Mouse (Mus musculus): ENCODE measurements around the gene Chrna3. TPM values are rescaled to one million over a fixed set of nuclear protein-coding genes. Genes with fewer than 3 reads are reported as not detected.

Gene Chrna3
- 0.09 TPM in 2 replicates for polyA plus RNA-seq (2012; rRNA removed)

DNA sequence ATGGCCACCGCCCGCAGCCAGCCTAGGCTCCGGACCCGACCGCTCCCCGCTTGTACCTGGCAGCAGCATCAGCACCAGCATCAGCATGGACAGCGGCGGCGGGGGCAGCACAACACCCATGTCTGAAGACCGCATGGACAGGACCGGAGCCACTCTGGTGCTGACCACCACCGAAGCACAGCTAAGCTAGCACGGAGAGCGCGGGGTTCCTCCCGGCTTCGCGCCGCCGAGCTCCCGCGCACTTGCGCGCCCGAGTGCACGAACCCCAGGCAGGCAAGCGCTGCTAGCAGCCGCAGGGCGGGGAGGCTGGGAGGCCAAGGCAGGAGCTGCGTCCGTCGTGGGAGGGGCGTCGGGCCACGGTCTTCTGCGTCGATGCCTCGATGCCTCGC is at the start of gene Chrna3:
TSS of gene Chrna3 (minus strand) at position 288 of the 389 bp plus-strand sequence.
- H3K27ac ChIP-seq (ENCODE audit: control insufficient read depth, insufficient read depth, low read length), result no peak within 1 kb of the TSS
- no peak for DNase-seq

DNA sequence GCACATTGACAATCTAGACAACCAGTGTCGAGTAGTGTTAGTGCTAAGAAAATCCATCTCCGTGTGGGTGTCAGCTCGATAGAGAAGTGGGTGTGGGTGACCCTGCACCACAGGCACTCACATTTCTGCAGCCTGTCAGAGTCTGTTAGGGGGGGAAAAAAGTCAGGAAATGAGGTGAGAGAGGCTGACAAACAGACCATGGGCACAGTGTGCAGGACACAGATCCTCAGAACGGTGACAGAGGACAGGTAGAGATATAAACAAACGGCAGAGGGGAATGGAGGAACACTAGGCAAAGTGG is 41.6 kb upstream of the Chrna3 start:
- Histone ChIP-seq H3K27me3 (ENCODE audit: control insufficient read depth, insufficient read depth, low read length) (no peaks in the 10 kb centered on the region), H3K4me3 (ENCODE audit: control insufficient read depth, insufficient read depth, low read length) (no peak overlapping the region), H3K4me1 (replicated peaks; ENCODE audit: control insufficient read depth, insufficient read depth, low read length) (no peaks in the 10 kb centered on the region), H3K36me3 (ENCODE audit: control insufficient read depth, insufficient read depth, low read length) (no peaks in the 10 kb centered on the region), H3K27ac (ENCODE audit: control insufficient read depth, insufficient read depth, low read length) (no peak overlapping the region)
- TF ChIP-seq POLR2A (IDR thresholded peaks at IDR 0.05; ENCODE audit: control insufficient read depth, extremely low read depth, insufficient read depth, low read length, poor library complexity), result no peak
- no peak for TF ChIP-seq CTCF (IDR thresholded peaks at IDR 0.05; ENCODE audit: borderline replicate concordance, control insufficient read depth, extremely low read depth, insufficient read depth, low read length, poor library complexity)
- 13% methylated on average over 5 of the region's 5 CpGs for WGBS
- DNase-seq, result no peak

More for the DNA sequence above, at the start of gene Chrna3:
- Histone ChIP-seq H3K4me1 (replicated peaks; ENCODE audit: control insufficient read depth, insufficient read depth, low read length) (no peaks in the 10 kb centered on the region), H3K4me3 (ENCODE audit: control insufficient read depth, insufficient read depth, low read length) (no peak within 1 kb of the TSS), H3K27me3 (ENCODE audit: control insufficient read depth, insufficient read depth, low read length) (peaks cover 6% of the 10 kb centered on the region), H3K36me3 (ENCODE audit: control insufficient read depth, insufficient read depth, low read length) (no peaks in the 10 kb centered on the region)
- WGBS, result 5% methylated on average over 39 of the region's 39 CpGs
- TF ChIP-seq CTCF (IDR thresholded peaks at IDR 0.05; ENCODE audit: borderline replicate concordance, control insufficient read depth, extremely low read depth, insufficient read depth, low read length, poor library complexity) (no peak), POLR2A (IDR thresholded peaks at IDR 0.05; ENCODE audit: control insufficient read depth, extremely low read depth, insufficient read depth, low read length, poor library complexity) (no peak)

GRCm38 (mm10) chr9:55067260-55067964 is 41.0 kb upstream of the Chrna3 start:
- TF ChIP-seq POLR2A (IDR thresholded peaks at IDR 0.05; ENCODE audit: control insufficient read depth, extremely low read depth, insufficient read depth, low read length, poor library complexity) (no peak), CTCF (IDR thresholded peaks at IDR 0.05; ENCODE audit: borderline replicate concordance, control insufficient read depth, extremely low read depth, insufficient read depth, low read length, poor library complexity) (no peak)
- H3K36me3 ChIP-seq (ENCODE audit: control insufficient read depth, insufficient read depth, low read length), result no peaks in the 10 kb centered on the region
- DNase-seq, result no peak
- no peak overlapping the region for H3K4me3 ChIP-seq (ENCODE audit: control insufficient read depth, insufficient read depth, low read length)
- whole genome bisulfite sequencing, result 85% methylated on average over 8 of the region's 8 CpGs
- H3K27me3 ChIP-seq (ENCODE audit: control insufficient read depth, insufficient read depth, low read length), result no peaks in the 10 kb centered on the region
- H3K27ac ChIP-seq (ENCODE audit: control insufficient read depth, insufficient read depth, low read length), result no peak overlapping the region
- no peaks in the 10 kb centered on the region for H3K4me1 ChIP-seq (replicated peaks; ENCODE audit: control insufficient read depth, insufficient read depth, low read length)

GRCm38 (mm10) chr9:55065241-55065640 is 38.9 kb upstream of the Chrna3 start:
- H3K27me3 ChIP-seq (ENCODE audit: control insufficient read depth, insufficient read depth, low read length), result no peaks in the 10 kb centered on the region
- 91% methylated on average over 9 of the region's 9 CpGs for WGBS
- no peak overlapping the region for H3K4me3 ChIP-seq (ENCODE audit: control insufficient read depth, insufficient read depth, low read length)
- no peak for DNase-seq
- H3K4me1 ChIP-seq (replicated peaks; ENCODE audit: control insufficient read depth, insufficient read depth, low read length), result no peaks in the 10 kb centered on the region
- H3K36me3 ChIP-seq (ENCODE audit: control insufficient read depth, insufficient read depth, low read length), result no peaks in the 10 kb centered on the region
- no peak for TF ChIP-seq CTCF (IDR thresholded peaks at IDR 0.05; ENCODE audit: borderline replicate concordance, control insufficient read depth, extremely low read depth, insufficient read depth, low read length, poor library complexity)
- TF ChIP-seq POLR2A (IDR thresholded peaks at IDR 0.05; ENCODE audit: control insufficient read depth, extremely low read depth, insufficient read depth, low read length, poor library complexity), result no peak
- H3K27ac ChIP-seq (ENCODE audit: control insufficient read depth, insufficient read depth, low read length), result no peak overlapping the region

GRCm38 (mm10) chr9:55058067-55058466 is 31.7 kb upstream of the Chrna3 start:
- no peak overlapping the region for H3K27ac ChIP-seq (ENCODE audit: control insufficient read depth, insufficient read depth, low read length)
- H3K27me3 ChIP-seq (ENCODE audit: control insufficient read depth, insufficient read depth, low read length), result no peaks in the 10 kb centered on the region
- TF ChIP-seq CTCF (IDR thresholded peaks at IDR 0.05; ENCODE audit: borderline replicate concordance, control insufficient read depth, extremely low read depth, insufficient read depth, low read length, poor library complexity) (no peak), POLR2A (IDR thresholded peaks at IDR 0.05; ENCODE audit: control insufficient read depth, extremely low read depth, insufficient read depth, low read length, poor library complexity) (no peak)
- over 99% methylated on average over 4 of the region's 4 CpGs for WGBS
- no peak overlapping the region for H3K4me3 ChIP-seq (ENCODE audit: control insufficient read depth, insufficient read depth, low read length)
- no peak for DNase-seq
- H3K36me3 ChIP-seq (ENCODE audit: control insufficient read depth, insufficient read depth, low read length), result no peaks in the 10 kb centered on the region
- H3K4me1 ChIP-seq (replicated peaks; ENCODE audit: control insufficient read depth, insufficient read depth, low read length), result no peaks in the 10 kb centered on the region

- TF ChIP-seq POLR2A (IDR thresholded peaks at IDR 0.05; ENCODE audit: control insufficient read depth, extremely low read depth, insufficient read depth, low read length, poor library complexity) (no peak), CTCF (IDR thresholded peaks at IDR 0.05; ENCODE audit: borderline replicate concordance, control insufficient read depth, extremely low read depth, insufficient read depth, low read length, poor library complexity) (no peak)
- 96% methylated on average over 2 of the region's 2 CpGs for WGBS
- H3K4me3 ChIP-seq (ENCODE audit: control insufficient read depth, insufficient read depth, low read length), result no peak overlapping the region
- no peak overlapping the region for H3K27ac ChIP-seq (ENCODE audit: control insufficient read depth, insufficient read depth, low read length)
- no peaks in the 10 kb centered on the region for H3K27me3 ChIP-seq (ENCODE audit: control insufficient read depth, insufficient read depth, low read length)
- H3K4me1 ChIP-seq (replicated peaks; ENCODE audit: control insufficient read depth, insufficient read depth, low read length), result no peaks in the 10 kb centered on the region
- no peaks in the 10 kb centered on the region for H3K36me3 ChIP-seq (ENCODE audit: control insufficient read depth, insufficient read depth, low read length)
- DNase-seq, result no peak
Measured at GRCm38 (mm10) chr9:55055386-55055930, 29.1 kb upstream of the Chrna3 start.

Data from thymus, adult 2 months (tissue).